Mouse (Mus musculus): Measurements from ENCODE around the gene Ift122. TPM values are rescaled to one million over a fixed set of nuclear protein-coding genes. Genes with fewer than 3 reads are reported as not detected.

Ift122 gene
- polyA plus RNA-seq, 1 experiment from 2014 or later: 16.9 TPM

DNA sequence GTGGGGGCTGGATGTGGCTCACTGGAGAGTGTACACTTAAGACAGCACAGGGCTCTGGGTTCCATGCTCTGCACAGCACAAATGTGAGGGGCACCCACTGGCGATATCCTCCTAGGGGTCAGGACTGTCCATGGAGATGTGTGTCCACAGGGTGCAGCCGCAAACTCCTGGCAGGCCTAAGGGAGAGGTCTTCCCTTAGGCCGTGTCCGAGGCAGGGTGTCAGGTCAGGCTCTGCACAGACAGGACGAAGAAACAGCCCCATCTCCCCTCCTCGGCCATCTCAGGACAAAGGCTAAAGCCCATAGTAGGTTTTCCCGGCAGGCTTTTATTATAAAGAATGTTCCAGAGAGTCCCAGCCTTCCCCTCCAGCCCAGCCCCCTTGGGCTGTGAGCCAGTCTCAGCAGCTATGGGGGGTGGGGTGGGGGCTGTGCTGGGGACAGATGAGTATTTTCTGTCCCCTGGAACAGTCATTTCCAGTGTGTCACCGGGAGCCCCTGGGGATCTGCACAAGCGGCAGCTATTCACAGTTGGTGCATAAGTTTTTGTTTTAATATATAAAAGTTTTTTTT, 101.3 kb downstream of the Ift122 start:
- DNase-seq (ENCODE audit: low spot score) (no peak), ATAC-seq (no peak)
- 69% methylated on average over 9 of the region's 9 CpGs for WGBS
- Histone ChIP-seq H3K27me3 (replicated peaks; ENCODE audit: control insufficient read depth, insufficient read depth, low read length) (no peaks in the 10 kb centered on the region), H3K9me3 (replicated peaks; ENCODE audit: control insufficient read depth, low read length) (no peaks in the 10 kb centered on the region), H3K9ac (ENCODE audit: low read length) (no peak overlapping the region), H3K36me3 (ENCODE audit: control insufficient read depth, insufficient read depth, low read length) (no peaks in the 10 kb centered on the region), H3K4me1 (ENCODE audit: control insufficient read depth, insufficient read depth, low read length) (peaks cover 16% of the 10 kb centered on the region), H3K27ac (ENCODE audit: low read depth, low read length) (no peak overlapping the region), H3K4me3 (ENCODE audit: low read depth, low read length) (no peak overlapping the region), H3K4me2 (ENCODE audit: low read length) (no peak overlapping the region)

DNA sequence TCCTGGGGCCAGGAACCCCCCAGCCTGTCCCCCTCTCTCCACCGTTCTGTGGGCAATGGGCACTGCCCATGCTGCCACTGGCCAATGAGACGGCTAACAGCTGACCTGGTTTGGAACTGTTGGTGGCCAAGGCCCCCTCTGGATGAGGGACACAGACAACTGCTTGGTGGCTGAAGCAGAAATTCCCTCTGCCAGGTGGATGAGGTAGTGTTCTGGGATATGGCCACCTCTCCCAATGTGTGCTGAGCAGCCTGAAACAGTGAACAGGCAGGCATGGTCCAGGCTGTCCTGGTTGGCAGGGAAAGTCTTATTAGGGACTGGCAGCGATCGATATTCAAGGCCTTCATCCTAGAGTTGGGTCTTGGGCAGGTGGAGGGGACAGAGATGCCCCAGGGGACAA, 101.9 kb downstream of the Ift122 start:
- 89% methylated on average over 4 of the region's 4 CpGs for WGBS
- peaks cover 16% of the 10 kb centered on the region for H3K4me1 ChIP-seq (ENCODE audit: control insufficient read depth, insufficient read depth, low read length)
- no peaks in the 10 kb centered on the region for H3K27me3 ChIP-seq (replicated peaks; ENCODE audit: control insufficient read depth, insufficient read depth, low read length)
- no peak overlapping the region for H3K4me3 ChIP-seq (ENCODE audit: low read depth, low read length)
- no peak overlapping the region for H3K4me2 ChIP-seq (ENCODE audit: low read length)
- no peak overlapping the region for H3K27ac ChIP-seq (ENCODE audit: low read depth, low read length)
- ATAC-seq (no peak), DNase-seq (ENCODE audit: low spot score) (no peak)
- no peaks in the 10 kb centered on the region for H3K36me3 ChIP-seq (ENCODE audit: control insufficient read depth, insufficient read depth, low read length)
- no peaks in the 10 kb centered on the region for H3K9me3 ChIP-seq (replicated peaks; ENCODE audit: control insufficient read depth, low read length)
- H3K9ac ChIP-seq (ENCODE audit: low read length): no peak overlapping the region

- H3K4me3 ChIP-seq (ENCODE audit: low read depth, low read length): no peak overlapping the region
- no peak overlapping the region for H3K27ac ChIP-seq (ENCODE audit: low read depth, low read length)
- no peaks in the 10 kb centered on the region for H3K9me3 ChIP-seq (replicated peaks; ENCODE audit: control insufficient read depth, low read length)
- 84% methylated on average over 11 of the region's 11 CpGs for WGBS
- H3K9ac ChIP-seq (ENCODE audit: low read length): no peak overlapping the region
- no peaks in the 10 kb centered on the region for H3K27me3 ChIP-seq (replicated peaks; ENCODE audit: control insufficient read depth, insufficient read depth, low read length)
- H3K36me3 ChIP-seq (ENCODE audit: control insufficient read depth, insufficient read depth, low read length): no peaks in the 10 kb centered on the region
- ATAC-seq (no peak), DNase-seq (ENCODE audit: low spot score) (no peak)
- H3K4me2 ChIP-seq (ENCODE audit: low read length): no peak overlapping the region
- peaks cover 16% of the 10 kb centered on the region for H3K4me1 ChIP-seq (ENCODE audit: control insufficient read depth, insufficient read depth, low read length)
Measured at GRCm38 (mm10) chr6:115955664-115956063, 102.4 kb downstream of the Ift122 start.

- ATAC-seq: 0 out of 2 replicates have a peak, but pooled peaks have one; percentile 15
- Histone ChIP-seq H3K27me3 (replicated peaks; ENCODE audit: control insufficient read depth, insufficient read depth, low read length) (no peaks in the 10 kb centered on the region), H3K9ac (ENCODE audit: low read length) (no peak overlapping the region), H3K27ac (ENCODE audit: low read depth, low read length) (peak overlapping the region; percentile 62), H3K4me2 (ENCODE audit: low read length) (no peak overlapping the region), H3K4me1 (ENCODE audit: control insufficient read depth, insufficient read depth, low read length) (peaks cover 16% of the 10 kb centered on the region), H3K4me3 (ENCODE audit: low read depth, low read length) (no peak overlapping the region), H3K36me3 (ENCODE audit: control insufficient read depth, insufficient read depth, low read length) (no peaks in the 10 kb centered on the region), H3K9me3 (replicated peaks; ENCODE audit: control insufficient read depth, low read length) (no peaks in the 10 kb centered on the region)
- WGBS: 81% methylated on average over 13 of the region's 13 CpGs
- DNase-seq (ENCODE audit: low spot score): no peak
Measured at GRCm38 (mm10) chr6:115956418-115956921, 103.2 kb downstream of the Ift122 start.

DNA sequence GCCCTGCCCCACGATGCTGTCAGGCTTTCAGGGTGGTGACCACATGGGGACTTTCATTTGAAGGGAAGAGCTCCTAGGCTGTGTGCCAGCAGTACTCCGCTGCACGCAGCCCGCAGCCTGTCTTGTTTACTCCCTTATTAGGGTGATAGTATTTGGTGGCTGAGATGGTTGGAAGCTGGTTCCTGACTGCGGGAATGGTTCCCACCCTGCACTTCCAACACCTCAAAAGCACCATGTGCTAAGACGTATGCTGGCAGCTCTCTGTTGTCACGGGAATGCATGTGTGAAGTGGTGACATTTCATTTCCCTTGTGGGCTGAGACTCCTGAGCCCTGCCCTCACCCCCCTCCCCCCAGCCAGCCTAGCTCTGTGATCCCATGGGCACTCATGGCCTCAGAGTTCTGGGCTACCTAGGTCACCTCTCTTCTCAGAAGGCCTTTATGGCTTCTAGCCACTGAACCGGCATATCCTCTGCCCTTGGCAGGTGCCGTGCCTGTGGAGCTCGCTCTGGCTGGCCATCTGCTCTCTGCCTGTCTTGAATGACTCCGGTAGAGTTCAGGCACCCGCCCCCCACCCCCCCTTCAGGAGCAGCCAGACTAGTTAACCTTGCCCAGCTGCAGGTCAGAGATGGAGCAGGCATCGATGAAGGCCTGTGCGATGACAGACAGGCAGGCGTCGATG, 103.8 kb downstream of the Ift122 start:
- Histone ChIP-seq H3K9me3 (replicated peaks; ENCODE audit: control insufficient read depth, low read length) (no peaks in the 10 kb centered on the region), H3K9ac (ENCODE audit: low read length) (no peak overlapping the region), H3K36me3 (ENCODE audit: control insufficient read depth, insufficient read depth, low read length) (no peaks in the 10 kb centered on the region), H3K4me1 (ENCODE audit: control insufficient read depth, insufficient read depth, low read length) (peaks cover 16% of the 10 kb centered on the region), H3K4me3 (ENCODE audit: low read depth, low read length) (no peak overlapping the region), H3K4me2 (ENCODE audit: low read length) (no peak overlapping the region), H3K27ac (ENCODE audit: low read depth, low read length) (peak overlapping the region; percentile 62), H3K27me3 (replicated peaks; ENCODE audit: control insufficient read depth, insufficient read depth, low read length) (no peaks in the 10 kb centered on the region)
- 41% methylated on average over 16 of the region's 16 CpGs for WGBS
- peak; percentile 79 for DNase-seq (ENCODE audit: low spot score)
- peak; percentile 79 for ATAC-seq

GRCm38 (mm10) chr6:115957681-115958080, 104.4 kb downstream of the Ift122 start:
- Histone ChIP-seq H3K4me1 (ENCODE audit: control insufficient read depth, insufficient read depth, low read length) (peaks cover 16% of the 10 kb centered on the region), H3K4me2 (ENCODE audit: low read length) (no peak overlapping the region), H3K27ac (ENCODE audit: low read depth, low read length) (peak overlapping the region; percentile 62; the same call in 1 of the 2 replicates), H3K9me3 (replicated peaks; ENCODE audit: control insufficient read depth, low read length) (no peaks in the 10 kb centered on the region), H3K4me3 (ENCODE audit: low read depth, low read length) (no peak overlapping the region), H3K36me3 (ENCODE audit: control insufficient read depth, insufficient read depth, low read length) (no peaks in the 10 kb centered on the region), H3K27me3 (replicated peaks; ENCODE audit: control insufficient read depth, insufficient read depth, low read length) (no peaks in the 10 kb centered on the region), H3K9ac (ENCODE audit: low read length) (no peak overlapping the region)
- WGBS: 41% methylated on average over 6 of the region's 6 CpGs
- ATAC-seq (no peak), DNase-seq (ENCODE audit: low spot score) (no peak)

- Histone ChIP-seq H3K27me3 (replicated peaks; ENCODE audit: control insufficient read depth, insufficient read depth, low read length) (no peaks in the 10 kb centered on the region), H3K36me3 (ENCODE audit: control insufficient read depth, insufficient read depth, low read length) (no peaks in the 10 kb centered on the region), H3K4me3 (ENCODE audit: low read depth, low read length) (no peak overlapping the region), H3K9ac (ENCODE audit: low read length) (no peak overlapping the region), H3K4me2 (ENCODE audit: low read length) (no peak overlapping the region), H3K9me3 (replicated peaks; ENCODE audit: control insufficient read depth, low read length) (no peaks in the 10 kb centered on the region), H3K4me1 (ENCODE audit: control insufficient read depth, insufficient read depth, low read length) (peaks cover 14% of the 10 kb centered on the region), H3K27ac (ENCODE audit: low read depth, low read length) (no peak overlapping the region)
- WGBS: 93% methylated on average over 9 of the region's 9 CpGs
- ATAC-seq (no peak), DNase-seq (ENCODE audit: low spot score) (no peak)
Measured at GRCm38 (mm10) chr6:115958445-115958844, 105.2 kb downstream of the Ift122 start.

DNA sequence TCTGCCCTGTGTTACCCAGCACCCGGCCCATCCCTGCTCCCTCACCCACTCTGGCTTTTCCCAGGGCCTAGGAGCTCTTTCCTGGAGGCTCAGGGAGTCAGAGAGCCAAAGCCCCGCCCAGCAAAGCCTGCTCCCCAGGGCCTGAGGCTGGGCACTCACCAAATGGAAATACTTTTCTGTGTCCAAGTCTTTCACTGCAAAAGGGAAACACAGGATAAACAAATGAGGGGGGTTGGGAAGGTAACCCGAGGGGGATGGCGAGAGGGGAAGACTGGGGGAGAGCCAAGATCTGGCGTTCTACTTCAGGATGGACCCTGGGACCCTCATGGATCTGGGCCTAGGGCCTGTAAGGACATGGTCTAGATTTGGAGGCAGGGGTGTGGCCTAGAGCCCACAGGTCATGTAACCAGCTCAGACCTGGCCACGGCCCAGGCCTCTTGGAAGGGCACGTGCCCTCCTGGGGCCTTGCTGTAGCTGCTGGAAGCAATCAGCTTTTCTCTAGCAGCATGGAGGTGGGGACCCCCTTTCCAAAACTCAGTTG, 106.0 kb downstream of the Ift122 start:
- ATAC-seq (no peak), DNase-seq (ENCODE audit: low spot score) (no peak)
- Histone ChIP-seq H3K27me3 (replicated peaks; ENCODE audit: control insufficient read depth, insufficient read depth, low read length) (no peaks in the 10 kb centered on the region), H3K9ac (ENCODE audit: low read length) (no peak overlapping the region), H3K4me3 (ENCODE audit: low read depth, low read length) (no peak overlapping the region), H3K27ac (ENCODE audit: low read depth, low read length) (no peak overlapping the region), H3K36me3 (ENCODE audit: control insufficient read depth, insufficient read depth, low read length) (no peaks in the 10 kb centered on the region), H3K4me2 (ENCODE audit: low read length) (no peak overlapping the region), H3K4me1 (ENCODE audit: control insufficient read depth, insufficient read depth, low read length) (peaks cover 14% of the 10 kb centered on the region), H3K9me3 (replicated peaks; ENCODE audit: control insufficient read depth, low read length) (no peaks in the 10 kb centered on the region)
- WGBS: 72% methylated on average over 7 of the region's 7 CpGs

DNA sequence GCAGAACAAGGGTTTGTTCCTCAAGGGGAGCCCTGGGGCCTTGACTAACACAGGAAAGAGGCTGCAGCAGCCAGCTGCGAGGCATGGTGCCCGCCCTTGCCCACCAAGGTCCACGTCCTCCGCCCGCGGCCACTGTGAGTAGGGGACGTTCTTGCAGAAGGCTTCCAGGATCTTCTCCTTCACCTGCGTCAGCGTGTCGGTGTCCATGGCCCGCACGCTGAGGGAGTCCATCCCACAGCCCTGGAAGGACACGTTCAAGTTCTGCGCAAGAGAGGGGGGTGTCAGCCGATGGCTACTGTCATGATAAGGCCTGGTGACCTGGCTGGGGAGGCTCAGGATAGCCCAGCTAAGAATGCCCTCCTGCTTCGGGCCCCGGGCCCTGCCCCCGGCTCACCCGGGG, 107.1 kb downstream of the Ift122 start:
- WGBS: 92% methylated on average over 19 of the region's 19 CpGs
- no peak overlapping the region for H3K9ac ChIP-seq (ENCODE audit: low read length)
- no peak overlapping the region for H3K4me2 ChIP-seq (ENCODE audit: low read length)
- H3K36me3 ChIP-seq (ENCODE audit: control insufficient read depth, insufficient read depth, low read length): no peaks in the 10 kb centered on the region
- DNase-seq (ENCODE audit: low spot score) (no peak), ATAC-seq (no peak)
- H3K27me3 ChIP-seq (replicated peaks; ENCODE audit: control insufficient read depth, insufficient read depth, low read length): no peaks in the 10 kb centered on the region
- H3K9me3 ChIP-seq (replicated peaks; ENCODE audit: control insufficient read depth, low read length): no peaks in the 10 kb centered on the region
- no peak overlapping the region for H3K27ac ChIP-seq (ENCODE audit: low read depth, low read length)
- H3K4me3 ChIP-seq (ENCODE audit: low read depth, low read length): no peak overlapping the region
- peaks cover 12% of the 10 kb centered on the region for H3K4me1 ChIP-seq (ENCODE audit: control insufficient read depth, insufficient read depth, low read length)

Measured in forebrain, embryonic 14.5 days (tissue).